Mouse (Mus musculus) spleen, adult 18-20 months (tissue): Measurements from ENCODE around the gene Ammecr1.

Source experiments
- DNase-seq, 2 experiments: peaks; one replicate each; pipeline ENCODE4 v3.0.0; 2022; ENCODE audit warnings: mixed read lengths in 2 of 2

Ammecr1 gene

DNA sequence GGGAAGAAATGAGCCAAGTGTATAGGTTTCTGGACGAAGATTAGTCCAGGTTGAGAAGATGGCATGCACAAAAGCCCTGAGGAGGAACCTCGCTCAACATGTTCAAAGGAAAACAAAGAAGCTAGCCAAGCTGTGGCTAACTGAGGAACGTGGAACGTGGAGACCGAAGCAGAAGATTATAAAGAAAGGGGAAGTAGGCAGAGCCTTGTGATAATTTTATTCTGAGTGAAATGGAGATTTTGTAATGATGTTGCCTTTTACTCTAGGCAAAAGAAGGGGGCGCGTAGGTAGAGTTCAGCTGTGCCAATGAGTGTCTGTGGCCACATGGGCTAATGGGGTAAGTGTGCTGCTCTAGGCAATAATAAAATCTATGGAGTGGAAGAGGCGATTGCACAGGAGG is 62.7 kb downstream of the Ammecr1 start:
- DNase-seq: no peak

DNA sequence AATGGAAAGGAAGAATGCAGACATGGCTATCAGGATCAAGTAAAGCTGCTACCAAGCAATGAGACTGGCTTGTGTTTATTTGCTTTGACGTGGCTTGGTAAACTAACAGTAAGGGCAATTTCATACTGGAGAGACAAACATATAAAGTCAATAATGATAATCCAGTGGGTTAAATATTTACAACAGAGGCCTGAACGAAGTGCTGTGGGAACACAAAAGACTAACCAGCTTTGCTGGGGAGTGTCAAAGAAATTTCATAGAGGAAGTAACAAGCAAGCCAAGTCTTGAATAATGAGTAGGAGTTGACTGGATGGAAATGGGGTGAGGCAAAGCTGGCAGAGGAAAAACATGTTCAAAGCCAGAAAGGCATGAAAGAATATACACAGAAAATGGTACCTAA is 63.9 kb downstream of the Ammecr1 start:
- DNase-seq: no peak

DNA sequence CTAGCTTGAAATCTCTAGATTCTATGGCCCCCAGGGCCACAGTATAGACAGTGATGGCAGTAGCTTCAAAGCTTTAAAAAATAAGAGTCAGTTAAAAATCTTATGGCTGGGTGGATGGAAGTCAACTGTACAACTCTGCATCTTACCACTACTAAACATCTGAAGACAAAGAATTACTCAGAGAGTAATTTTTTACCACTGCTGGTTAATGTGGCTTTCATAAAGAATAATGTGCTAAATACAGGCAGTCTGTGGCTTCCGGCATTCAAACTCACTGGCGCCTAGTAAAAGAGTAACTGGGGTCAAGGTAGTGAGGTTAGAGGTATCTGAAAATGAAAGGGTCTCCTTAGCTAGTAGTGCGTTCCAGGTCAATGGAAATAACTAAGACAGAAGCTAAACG is 64.6 kb downstream of the Ammecr1 start:
- DNase-seq: no peak

DNA sequence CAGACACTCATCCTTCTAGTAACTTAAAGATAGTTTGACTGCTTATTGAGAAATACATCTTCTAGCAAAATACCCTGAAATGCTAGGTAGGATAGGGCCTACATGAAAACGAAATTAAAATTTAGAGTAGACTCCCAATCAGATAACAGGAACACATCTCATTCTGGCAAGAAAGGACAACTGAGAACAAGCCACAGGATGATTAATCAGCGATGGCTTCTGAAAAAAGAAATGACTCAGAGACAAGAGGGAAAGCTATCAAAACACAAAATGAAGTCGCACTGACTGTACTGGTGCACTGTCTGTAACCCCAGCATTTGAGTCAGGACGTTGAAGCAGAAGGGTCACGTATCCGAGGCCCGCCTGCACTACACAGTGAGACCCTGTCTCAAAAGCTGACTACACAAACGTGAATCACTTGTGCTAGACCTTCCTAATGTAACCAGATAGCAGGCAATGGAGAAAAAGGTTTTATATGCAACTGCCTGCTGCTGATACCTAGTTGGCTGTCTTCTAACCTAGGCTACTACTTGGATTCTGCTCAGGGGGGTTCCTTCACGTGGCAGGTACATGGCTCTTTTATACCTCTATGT is 68.1 kb downstream of the Ammecr1 start:
- DNase-seq: no peak

DNA sequence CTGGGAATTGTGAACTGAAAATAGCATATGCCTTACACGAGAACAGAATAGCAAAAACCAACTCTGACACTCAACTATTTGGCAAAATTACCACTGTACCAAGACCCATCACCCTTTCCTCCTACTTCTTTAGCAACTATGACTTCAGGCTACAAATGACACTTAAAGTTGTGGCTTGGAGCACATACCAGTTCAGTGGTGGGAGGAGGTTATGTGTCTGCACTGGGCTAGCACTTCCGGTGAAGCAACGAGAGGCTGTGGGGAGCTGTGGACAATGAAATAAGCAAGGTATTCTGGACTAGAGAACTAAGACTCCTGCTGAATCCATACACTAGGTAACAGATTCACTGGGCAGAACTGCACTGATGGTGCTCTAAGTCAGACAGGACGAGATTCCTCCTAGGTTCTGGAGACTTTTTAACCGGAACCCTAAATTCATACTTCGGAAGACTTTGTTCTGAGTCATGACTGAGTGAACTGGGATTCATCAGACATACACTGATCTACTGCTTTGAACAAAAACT is 69.0 kb downstream of the Ammecr1 start:
- no peak for DNase-seq

DNA sequence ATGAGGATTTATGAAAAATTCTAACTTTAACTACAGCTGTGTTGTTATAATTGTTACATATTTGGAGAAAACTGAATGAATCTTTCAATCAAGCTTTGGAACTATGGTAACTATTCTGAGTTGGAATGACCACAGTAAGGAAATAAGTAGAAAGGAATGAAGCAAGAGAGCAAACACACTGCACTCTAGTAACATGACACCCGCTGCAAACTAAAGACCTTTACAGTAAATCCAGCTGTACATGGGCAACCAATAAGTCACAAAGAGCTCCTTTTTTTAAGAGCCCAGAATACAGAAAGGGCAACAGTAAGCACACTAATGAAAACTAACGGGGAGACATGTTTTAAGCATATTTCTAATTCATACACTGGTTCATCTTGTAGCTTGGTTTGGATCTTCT is 71.2 kb downstream of the Ammecr1 start:
- DNase-seq: no peak

DNA sequence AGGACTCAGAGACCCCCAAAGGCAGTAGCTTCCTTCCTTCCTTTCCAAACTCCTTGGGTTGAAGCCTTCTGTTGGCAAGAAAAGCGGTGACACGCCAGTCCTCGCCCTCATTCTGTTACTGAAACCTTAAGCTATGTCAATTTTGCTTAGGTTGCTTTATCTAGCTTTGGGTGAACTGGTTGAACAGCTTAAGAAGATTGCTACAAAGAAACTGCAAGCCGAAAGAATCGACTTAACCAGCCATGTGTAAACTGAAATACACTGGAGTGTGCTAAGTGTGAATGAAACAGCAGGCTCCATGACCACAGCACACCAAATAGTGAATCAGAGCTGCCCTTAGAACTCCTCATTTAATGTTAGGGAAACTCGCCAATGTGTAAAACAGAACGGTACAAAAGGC is 80.6 kb downstream of the Ammecr1 start:
- DNase-seq: no peak

DNA sequence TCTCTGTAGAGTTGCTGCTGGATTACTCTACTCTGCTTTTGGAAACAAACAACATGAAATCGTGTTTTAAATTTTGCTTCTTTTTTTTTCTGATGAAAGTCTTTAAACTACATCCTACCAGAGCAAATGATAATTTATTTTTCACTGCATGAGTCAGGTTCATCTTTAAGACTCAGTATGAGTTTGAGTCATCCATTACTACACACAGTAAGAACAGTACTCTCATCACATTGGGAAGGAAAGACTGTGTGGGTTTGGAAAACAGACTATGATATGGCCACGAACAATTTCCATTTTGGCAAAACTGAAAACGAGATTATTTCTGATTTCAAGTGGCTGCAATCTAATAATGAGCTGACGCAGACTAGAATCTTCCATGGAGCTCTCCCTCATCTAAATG is 82.9 kb downstream of the Ammecr1 start:
- DNase-seq: no peak

DNA sequence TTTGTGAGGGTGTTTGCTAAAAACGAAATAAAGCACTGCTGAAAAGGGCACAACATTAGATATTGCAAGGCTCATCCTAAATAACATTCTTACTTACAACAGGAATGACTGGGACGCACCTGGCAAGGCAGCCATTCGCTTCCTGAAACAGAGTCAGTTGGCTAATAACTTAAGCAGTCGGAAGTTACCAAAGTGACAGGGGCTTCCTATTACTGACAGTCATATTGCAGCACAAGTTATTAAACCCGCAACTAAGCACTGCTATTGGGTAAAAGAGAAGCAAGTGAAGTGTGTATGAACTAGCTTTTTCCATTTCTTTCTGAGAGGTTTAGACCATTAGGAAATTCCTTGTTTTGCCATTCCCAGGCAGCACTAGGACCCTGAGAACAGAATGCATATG is 84.3 kb downstream of the Ammecr1 start:
- no peak for DNase-seq

DNA sequence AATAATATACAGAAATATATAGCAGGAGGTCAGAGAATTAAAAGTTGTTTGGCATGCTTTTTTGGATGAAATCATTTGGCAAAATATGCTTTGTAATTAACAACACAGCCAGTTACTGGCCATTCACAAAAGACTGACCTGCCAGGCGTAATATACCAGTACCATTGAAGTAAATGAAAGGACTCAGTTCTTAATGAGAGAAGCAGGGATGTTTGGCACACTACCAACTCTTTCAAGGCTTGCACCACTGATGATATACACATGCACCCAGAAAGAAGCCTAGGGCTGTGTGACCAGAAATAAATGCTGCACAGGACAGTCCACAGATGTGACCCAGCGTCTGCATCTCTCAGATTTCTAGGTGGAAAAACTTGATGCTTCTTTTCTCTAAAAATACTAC is 96.7 kb downstream of the Ammecr1 start:
- DNase-seq: no peak

DNA sequence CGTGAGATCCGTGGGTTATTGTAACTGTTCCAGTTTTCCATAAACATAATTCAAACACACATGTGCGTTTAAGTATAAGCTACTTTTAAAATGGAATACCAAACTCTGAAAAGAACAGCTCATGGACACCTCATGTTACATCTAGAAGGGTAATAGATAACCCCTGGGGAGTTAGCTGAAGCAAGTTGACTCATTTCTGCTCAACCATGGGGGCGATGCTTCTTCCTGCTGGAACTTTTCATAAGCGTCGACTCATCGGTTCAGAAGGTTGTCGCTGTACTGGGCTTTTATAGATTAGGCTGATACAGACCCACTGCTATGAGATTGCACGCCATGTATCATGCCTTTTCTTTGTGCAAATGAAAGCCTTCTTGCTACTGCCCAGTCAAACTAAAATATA is 118.5 kb downstream of the Ammecr1 start:
- DNase-seq: no peak

DNA sequence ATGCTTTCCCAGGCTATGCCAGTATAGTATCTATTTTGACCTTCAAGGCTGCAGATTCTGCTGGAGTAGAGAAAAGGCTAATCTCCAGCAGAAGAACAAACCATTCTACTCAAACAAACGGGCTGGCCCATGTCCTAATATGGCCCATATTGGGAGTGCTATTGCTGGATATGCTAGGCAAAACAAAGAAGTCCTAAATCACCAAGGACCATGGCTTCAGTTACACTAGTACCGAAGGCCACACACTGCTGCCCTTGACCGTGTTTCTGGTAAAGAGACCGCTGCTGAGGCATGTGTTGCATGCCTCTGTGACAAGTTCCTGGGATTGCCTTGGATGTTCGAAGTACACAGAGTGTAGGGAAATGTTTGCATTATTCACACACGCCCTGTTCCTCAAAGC is 120.3 kb downstream of the Ammecr1 start:
- DNase-seq: no peak

DNA sequence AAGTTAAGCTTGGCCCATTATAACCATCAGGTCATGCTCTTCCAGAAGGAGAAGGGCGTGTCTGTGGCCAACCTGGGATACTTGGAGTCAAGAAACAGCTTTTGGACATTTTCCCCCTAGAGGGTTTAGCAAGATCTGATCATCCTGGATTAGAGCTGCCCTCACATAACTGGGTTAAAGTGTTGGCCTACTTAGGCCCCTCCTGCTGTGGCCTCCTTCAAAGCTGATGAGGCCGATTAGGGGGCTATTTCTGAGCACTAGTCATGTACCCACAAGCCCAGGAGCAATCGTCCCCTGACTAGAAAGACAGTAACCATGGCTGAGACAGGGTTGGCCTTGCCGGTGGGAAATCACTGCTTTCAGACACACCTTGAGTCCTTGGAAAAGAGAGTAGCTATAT is 124.6 kb downstream of the Ammecr1 start:
- no peak for DNase-seq

DNA sequence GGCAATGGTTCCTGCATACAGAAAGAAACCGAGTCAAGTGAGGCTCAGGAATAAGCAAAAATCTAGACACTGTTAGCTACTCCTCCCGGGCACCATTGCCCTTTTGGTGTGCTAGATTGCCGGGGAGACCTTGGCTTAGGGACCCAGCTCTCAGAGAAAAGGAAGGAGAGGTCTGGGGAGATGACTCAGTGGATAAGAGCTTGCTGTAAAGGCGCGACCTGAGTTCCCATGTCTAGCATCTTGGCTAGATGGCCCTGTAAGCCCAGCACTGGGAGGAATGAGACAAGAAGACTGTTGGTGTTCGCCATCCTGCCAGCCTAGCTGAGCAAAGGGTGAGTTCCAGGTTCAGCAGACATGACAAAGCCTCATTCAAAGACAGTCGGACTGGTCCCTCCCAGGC is 127.1 kb downstream of the Ammecr1 start:
- DNase-seq: no peak

DNA sequence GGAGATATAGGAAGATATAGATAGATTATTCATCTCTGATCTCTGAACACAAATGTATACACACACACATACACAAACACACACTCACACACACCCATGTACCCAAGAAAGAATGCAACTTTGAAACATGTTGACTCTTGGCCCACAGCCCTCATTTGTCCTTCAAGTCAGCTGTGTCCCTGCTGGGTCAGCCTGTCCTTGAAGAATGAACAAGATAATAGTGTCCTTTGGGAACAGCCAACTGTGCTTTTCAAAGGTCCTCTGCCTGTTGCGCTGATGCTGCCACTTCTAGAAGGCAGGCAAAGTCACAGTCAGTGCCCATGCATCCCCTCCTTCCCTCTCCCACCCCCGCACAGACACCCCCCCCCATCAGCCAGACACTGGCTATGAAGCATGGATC is 127.7 kb downstream of the Ammecr1 start:
- no peak for DNase-seq

DNA sequence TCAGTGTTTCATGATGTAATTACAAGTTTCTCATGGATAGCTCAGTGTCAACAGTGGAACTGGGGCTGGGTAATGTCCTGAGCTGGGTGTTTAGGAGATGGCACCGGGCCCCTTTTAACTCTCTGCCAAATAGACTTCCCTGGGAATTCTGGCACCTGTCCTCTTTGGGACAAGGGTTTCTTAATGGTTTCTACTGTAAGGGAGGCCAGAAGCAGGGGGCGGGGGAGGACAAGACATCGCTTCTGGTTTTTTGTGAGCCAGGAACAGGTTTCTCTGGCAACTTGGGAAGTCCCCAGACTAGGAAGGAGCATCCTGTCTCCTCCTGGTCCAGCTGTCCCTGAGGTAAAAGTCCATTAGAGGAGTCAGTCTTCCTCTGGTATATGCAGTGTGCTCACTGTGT is 129.2 kb downstream of the Ammecr1 start:
- no peak for DNase-seq

DNA sequence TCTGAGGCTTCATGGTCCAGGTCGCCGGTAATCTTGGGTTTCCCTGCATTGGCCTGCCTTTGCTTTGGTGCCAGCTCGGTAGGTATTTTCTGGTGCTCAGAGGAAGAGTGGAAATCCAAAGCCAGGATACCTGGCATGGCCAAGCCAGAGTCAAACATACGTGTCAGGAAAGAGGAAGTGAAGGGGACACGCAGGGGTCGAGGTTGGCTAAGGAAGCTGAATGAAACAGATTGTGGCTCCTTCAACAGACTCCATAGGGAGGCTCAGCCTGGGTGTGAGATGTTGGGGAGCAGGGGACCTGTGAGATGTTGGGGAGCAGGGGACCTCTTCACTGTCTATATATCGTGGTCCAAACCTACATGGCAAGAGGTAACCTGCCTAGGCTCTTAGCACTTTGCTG is 130.1 kb downstream of the Ammecr1 start:
- no peak for DNase-seq

DNA sequence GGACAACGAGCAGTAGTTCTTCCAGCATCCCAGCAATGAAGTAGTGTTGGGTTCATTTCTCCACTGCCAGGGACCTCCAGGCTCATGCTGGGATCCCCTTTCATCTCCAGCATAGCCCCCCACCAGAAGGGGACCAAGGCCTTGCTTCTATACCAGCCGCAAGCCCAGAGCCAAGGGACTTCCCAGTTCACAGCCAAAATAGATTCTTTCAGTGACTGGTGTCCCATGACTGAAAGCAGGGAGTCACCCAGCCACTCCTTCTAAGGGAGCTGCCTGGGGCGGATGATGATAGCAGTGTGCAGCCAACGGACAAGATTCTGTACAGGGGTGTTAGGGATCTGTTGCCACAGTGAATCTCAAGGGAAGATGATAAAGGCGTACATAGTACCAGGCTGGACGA is 131.7 kb downstream of the Ammecr1 start:
- no peak for DNase-seq

DNA sequence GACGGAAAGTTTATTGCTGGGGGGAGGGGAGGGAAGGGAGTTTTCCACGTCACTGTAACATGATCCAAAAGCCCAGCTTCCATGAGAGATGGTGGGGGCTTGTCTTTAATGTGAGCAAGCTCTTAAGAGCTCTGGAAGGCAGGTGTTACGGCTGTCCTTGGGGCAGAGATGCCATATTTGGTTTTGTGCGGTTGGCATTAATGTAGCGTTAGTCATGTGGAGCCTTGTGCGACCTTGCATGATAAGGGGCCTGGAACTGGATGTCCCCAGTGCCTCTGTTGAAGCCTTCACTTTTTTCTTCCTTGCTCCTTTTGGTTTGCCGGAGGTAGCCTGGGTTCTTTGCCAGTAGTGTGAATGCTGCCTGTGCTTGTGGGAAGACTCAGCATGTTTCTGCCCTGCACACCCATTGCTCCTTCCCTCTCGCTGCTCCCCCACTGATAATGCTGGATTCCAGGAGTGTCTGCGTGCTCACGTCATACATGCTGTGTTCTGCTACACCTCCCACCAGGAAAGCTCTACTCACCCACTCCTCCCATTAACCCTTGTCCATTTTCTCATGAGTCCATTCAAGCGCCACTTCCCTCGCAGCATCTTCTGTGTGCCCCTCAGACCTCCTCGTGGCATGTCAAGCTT is 133.2 kb downstream of the Ammecr1 start:
- no peak for DNase-seq

DNA sequence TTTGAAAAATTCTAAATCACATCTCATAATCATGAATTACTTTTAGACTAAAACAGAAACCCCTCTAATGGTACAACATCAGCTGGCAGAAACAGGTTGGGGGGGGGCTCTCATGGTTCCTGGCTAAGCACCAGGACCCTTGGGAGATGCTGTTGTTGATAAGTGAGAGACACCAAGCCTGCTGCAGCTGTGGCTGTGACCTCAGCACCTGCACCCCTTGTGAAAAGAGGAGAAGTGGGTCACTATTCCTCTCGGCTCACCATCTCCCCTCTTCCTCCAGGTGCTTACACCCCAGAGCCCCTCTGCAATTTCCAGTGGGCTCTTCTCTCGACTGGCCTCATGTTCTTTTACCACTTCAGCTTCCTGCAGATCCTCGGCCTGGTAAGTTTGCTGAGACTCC is 134.3 kb downstream of the Ammecr1 start:
- DNase-seq: no peak

DNA sequence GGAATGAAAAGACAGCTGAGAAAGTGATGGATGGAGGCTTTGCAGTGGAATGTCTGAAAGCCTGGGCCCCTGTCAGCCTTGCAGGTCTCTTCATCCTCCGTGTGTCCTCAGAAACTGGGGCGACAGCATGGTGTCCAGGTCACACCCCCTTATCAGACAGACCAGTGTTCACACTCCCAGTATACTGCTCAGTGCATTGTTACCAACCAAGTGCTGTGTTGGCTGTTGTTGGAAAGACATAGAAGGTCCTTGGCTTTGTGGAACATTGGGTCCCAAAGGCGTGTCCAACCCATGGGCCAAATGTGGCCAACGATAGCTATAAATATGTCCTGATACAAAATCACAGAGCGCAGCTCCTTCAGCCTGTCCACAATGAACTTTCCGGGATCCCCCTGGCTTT is 136.0 kb downstream of the Ammecr1 start:
- DNase-seq: no peak

DNA sequence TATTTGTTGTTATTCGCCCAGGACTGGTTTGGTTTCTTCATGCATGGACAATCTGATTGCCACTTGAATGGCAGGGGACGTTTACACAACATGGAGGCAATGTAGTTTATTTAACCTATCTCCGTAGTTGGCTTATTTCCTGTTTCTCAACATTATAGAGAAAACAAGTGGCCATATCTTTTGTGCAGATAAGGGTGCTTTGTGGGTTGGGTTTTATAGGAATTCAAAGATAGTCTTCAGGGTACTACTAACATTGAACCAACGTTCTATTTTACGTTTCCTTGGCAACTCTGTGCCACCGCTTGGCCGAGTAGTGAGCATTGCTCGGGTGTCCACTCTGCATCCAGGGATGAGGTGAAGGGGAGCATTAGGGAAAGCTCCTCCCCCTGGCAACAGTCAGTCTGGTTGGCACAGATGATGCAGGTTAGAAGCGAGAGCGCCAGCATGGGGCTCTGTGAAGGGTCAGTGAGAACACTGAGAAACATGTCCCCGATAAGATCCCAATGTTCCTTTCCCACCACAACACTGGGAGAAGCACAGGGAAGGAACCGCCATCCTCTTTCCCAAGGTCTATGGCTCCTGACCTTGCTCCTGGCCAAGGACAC is 136.6 kb downstream of the Ammecr1 start:
- DNase-seq: no peak

DNA sequence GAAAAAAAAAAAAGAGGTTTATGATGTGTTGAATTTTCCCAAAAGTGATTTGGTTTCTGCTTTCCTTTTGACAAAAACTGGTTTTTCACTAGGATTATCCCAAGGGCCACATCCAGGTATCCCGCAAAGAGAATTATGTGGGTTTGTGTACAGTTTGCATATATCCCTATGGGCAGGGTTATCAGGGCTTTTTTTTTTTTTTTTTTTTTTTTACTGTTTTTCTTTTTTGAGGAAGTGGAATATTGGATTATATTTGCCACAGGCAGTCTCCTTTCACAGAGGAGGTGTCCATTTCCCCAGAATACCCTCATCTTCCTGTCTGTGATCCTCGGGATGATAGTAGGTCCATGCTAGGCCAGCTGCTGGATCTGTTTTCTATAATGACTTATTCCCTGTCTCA is 137.3 kb downstream of the Ammecr1 start:
- no peak for DNase-seq

DNA sequence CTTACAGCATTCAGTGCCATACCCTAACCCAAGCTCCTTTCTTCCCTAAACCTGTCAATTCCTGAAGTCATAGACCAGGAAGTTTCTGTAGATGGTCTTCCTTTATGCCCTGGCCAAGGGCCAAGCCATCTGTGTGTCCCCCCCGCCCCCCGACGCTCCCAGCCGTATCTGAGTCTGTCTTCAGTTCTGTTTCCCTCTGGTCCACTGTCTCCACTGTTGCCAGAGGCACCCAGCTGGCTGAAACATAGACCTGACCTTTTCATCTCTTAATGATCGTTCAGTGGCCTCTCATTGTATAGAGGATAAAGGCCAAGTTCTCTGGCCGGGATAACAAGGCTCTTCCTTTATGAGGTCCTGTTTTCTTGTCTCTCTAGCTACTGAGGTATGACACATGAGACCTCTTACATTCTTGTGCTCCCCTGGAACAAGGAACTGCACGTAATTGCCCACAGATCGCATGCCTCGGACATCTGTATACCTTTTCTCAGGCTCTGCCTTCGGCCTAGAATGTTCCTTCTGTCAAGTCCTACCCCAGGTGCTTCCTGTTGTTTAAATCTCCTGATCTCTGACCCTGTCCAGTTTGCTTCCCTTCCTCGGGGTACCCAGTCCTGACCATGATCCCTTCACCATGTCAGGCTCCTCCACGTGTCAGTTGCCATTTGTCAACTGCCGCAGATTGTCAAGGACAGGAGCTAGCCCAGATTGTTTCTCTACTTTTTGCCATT is 138.2 kb downstream of the Ammecr1 start:
- no peak for DNase-seq
